Mouse (Mus musculus): ENCODE measurements around the gene Grk3. TPM values are rescaled to one million over a fixed set of nuclear protein-coding genes. Genes with fewer than 3 reads are reported as not detected.

The Grk3 gene
- 4.1 and 5.1 TPM in 2 replicates for polyA plus RNA-seq (2012; rRNA removed)

DNA sequence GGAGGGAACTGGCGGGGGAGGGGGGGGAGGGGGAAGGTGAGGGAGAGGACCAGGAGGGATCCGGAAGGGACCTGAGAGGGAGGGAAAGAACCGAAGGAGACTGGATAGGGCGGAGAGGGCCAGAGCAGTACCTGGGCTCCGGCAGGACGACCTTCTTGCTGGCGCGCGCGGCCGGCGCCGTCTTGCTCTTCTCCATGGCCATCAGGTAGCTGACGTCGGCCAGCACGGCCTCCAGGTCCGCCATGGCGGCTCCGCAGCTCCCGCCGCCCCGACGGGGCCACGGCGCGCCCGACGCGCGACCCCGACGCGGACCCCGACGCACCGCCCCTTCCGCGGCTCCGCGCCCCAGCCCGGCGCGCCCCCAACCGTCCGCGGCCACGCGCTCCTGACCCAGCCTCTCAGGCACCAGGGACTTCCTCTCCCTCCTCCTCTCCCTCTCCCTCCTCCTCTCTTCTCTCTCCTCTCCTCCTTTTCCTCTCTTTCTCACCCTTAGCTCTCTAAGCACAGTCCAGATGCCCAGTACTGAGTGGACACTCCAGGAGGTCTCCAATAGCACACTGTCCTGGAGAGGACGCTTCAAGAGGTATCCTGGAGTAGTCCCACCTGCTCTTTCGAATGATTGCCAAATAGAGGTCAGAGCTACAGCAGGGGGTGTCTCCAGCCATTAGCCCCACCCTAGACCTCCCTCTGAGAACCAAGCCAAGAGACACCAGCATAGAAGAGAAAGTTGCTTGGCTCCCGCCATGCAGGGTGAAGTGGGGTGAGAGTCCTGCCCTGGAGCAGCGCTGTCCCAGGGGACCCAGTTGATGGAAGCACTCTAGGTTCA lies at the start of gene Grk3:
Grk3 (minus strand) TSS at position 556 of the 826 bp plus-strand sequence.

GRCm38 (mm10) chr5:112895674-112896654 lies 119.6 kb downstream of the Grk3 start, which contains the start of gene Myo18b:
Gene Myo18b (minus strand): TSS chr5:112896362.

Other genes with a start within 250 kb of the Grk3 start
- gene Myo18b, start 119.4 kb downstream of the Grk3 start, polyA plus RNA-seq (2012; rRNA removed): 0.07 and 0.12 TPM in 2 replicates
- not detected in 2 replicates for gene Crybb2, start 54.3 kb upstream of the Grk3 start, polyA plus RNA-seq (2012; rRNA removed)
- gene Crybb3, start 65.8 kb upstream of the Grk3 start, polyA plus RNA-seq (2012; rRNA removed): 0.14 and 0.22 TPM in 2 replicates
- gene 2900026A02Rik, start 205.4 kb upstream of the Grk3 start, polyA plus RNA-seq (2012; rRNA removed): 3.2 and 3.8 TPM in 2 replicates
- not detected in 2 replicates for gene Tmem211, start 211.1 kb upstream of the Grk3 start, polyA plus RNA-seq (2012; rRNA removed)